Mouse (Mus musculus): ENCODE data around the gene Bmp8a.
"Not testable (repeated sequence)": the region's sequence is repeated elsewhere in the genome, so short reads cannot be mapped to it uniquely, and the experiment has no call there.

The Bmp8a gene

GRCm38 (mm10) chr4:123284731-123285624 is 58.1 kb downstream of the Bmp8a start:
- DNase-seq (ENCODE audit: low spot score) = no peak

DNA sequence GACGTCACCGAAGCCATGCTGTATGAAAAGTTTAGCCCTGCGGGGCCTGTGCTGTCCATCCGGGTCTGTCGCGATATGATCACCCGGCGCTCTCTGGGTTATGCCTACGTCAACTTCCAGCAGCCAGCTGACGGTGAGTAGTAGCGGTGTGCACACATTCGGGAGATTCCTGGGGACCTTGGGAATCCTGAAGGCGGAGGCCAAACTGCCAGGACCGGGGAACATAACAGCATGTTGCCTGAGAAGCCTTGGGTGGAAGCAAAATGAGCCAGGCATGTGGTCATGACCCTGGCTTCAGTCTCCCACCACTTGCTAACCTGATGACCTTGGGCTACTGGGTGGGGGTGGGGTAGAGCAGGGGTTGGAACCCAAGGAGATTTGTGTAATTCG is 59.4 kb downstream of the Bmp8a start:
- peak; percentile 44 for DNase-seq (ENCODE audit: low spot score)

DNA sequence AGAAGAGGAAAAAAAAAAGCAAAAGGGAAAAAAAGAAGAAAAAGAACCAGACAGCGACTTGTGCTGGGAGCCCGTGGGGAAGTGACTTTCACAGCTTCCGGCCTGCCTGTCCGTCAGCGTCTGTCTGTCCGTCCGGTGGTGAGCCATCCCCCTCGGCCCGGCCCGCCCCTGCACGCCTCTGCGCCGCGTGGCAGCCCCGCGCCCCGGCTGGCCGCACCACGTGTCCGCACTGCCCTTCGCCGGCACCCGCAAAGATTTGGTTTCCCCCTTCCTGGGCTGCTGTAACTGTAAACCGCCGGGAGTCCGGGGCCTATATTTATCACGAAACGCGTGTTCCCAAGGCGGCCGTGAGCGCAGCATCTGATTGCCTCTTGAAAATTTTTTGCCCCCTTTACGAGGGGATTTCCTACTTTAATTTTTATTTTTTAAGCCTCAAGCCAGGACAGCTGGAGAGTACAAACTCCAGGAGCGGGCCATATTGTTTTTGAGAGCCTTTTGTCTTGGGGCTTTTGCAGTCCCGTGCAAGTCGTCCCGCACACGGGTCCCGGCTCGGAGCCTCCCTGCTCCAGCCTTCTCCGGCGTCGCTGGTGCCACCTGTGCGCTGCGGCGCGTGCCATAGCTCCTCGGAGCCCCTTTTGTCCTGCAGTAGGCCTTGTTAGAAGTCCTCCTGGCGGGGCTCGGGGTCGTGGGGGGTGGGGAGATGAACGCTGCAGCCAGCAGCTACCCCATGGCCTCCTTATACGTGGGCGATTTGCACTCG is 60.0 kb downstream of the Bmp8a start:
- not testable (repeated sequence) for DNase-seq (ENCODE audit: low spot score)

GRCm38 (mm10) chr4:123282500-123282899 is 60.6 kb downstream of the Bmp8a start:
- peak; percentile 89 for DNase-seq (ENCODE audit: low spot score)

- no peak for DNase-seq (ENCODE audit: low spot score)
These were observed 62.9 kb downstream of the Bmp8a start for GRCm38 (mm10) chr4:123280117-123280516.

- DNase-seq (ENCODE audit: low spot score) = no peak
These were observed 72.0 kb downstream of the Bmp8a start for GRCm38 (mm10) chr4:123271063-123271462.
